Mouse (Mus musculus) kidney, embryonic 14.5 days (tissue): ENCODE data around the gene Fcgr4. TPM values are rescaled to one million over a fixed set of nuclear protein-coding genes. Genes with fewer than 3 reads are reported as not detected.

Experiments used
- ATAC-seq: fragments of 200-750 bp; cut with Nextera tagmentation; 2 replicates; pipeline ENCODE4 v1.8.0; 2017; ENCODE audit warnings: moderate number of reproducible peaks, mild to moderate bottlenecking, moderate TSS enrichment, moderate library complexity; ENCODE audit not compliant: low FRiP score, low TSS enrichment
- H3K27ac ChIP-seq: fragments of 300-500 bp; sonication (generic); 2 replicates; pipeline ENCODE4 v1.5.1; 2014; ENCODE audit warnings: low read depth, mild to moderate bottlenecking, low read length, moderate library complexity, mixed read lengths
- H3K27me3 ChIP-seq: fragments of 300-500 bp; sonication (generic); 2 replicates; pipeline ENCODE4 v1.6.1; 2014; ENCODE audit warnings: mild to moderate bottlenecking, low read length; ENCODE audit not compliant: control insufficient read depth, insufficient read depth
- H3K36me3 ChIP-seq: fragments of 300-500 bp; sonication (generic); 2 replicates; pipeline ENCODE4 v1.6.1; 2014; ENCODE audit warnings: low read length, mixed read lengths; ENCODE audit not compliant: control insufficient read depth, insufficient read depth
- H3K4me1 ChIP-seq: fragments of 300-500 bp; sonication (generic); 2 replicates; pipeline ENCODE4 v1.6.1; 2014; ENCODE audit warnings: low read length, mixed read lengths; ENCODE audit not compliant: control insufficient read depth, insufficient read depth
- H3K4me2 ChIP-seq: fragments of 300-500 bp; sonication (generic); replicated peaks from 2 replicates; pipeline ENCODE4 v1.6.1; 2014; ENCODE audit warnings: low read depth, mild to moderate bottlenecking, low read length
- H3K4me3 ChIP-seq: fragments of 300-500 bp; sonication (generic); 2 replicates; pipeline ENCODE4 v1.5.1; 2014; ENCODE audit warnings: mild to moderate bottlenecking, low read length
- H3K9ac ChIP-seq: fragments of 300-500 bp; sonication (generic); 2 replicates; pipeline ENCODE4 v1.6.1; 2014; ENCODE audit warnings: low read depth, mild to moderate bottlenecking, low read length, moderate library complexity
- H3K9me3 ChIP-seq: fragments of 300-500 bp; sonication (generic); 2 replicates; pipeline ENCODE4 v1.6.1; 2016; ENCODE audit warnings: low read length; ENCODE audit not compliant: control insufficient read depth
- WGBS: fragments of 180-500 bp; shearing (Covaris S2); extraction: QIAGEN DNeasy Blood & Tissue Kit; methylation state at CpG from one replicate; pipeline ENCODE4 v1.1.7; 2014; 5-methylcytosine and 5-hydroxymethylcytosine counted together
- polyA plus RNA-seq: library from polyadenylated mRNA; unstranded; fragments of >200 nt; fragmentation: Nextera tagmentation; extraction: Ambion mirVana; gene quantifications from 2 replicates; pipeline ENCODE4 v1.2.1, GENCODE M21; 2014

Gene Fcgr4
- polyA plus RNA-seq, 1 experiment from 2014 or later = 1.0 TPM

- H3K36me3 ChIP-seq = no peaks in the 10 kb centered on the region
- H3K4me2 ChIP-seq = peak overlapping the region; percentile 31
- H3K27me3 ChIP-seq = no peaks in the 10 kb centered on the region
- H3K4me1 ChIP-seq = no peaks in the 10 kb centered on the region
- 63% methylated on average over 21 of the region's 21 CpGs for WGBS
- no peak overlapping the region for H3K9ac ChIP-seq
- ATAC-seq = no peak
- H3K9me3 ChIP-seq = no peaks in the 10 kb centered on the region
- peak overlapping the region; percentile 1; the same call in 1 of the 2 replicates for H3K4me3 ChIP-seq
- no peak overlapping the region for H3K27ac ChIP-seq
Measured at GRCm38 (mm10) chr1:170997756-170998655, 20.7 kb upstream of the Fcgr4 start.

- Histone ChIP-seq H3K9ac (no peak overlapping the region), H3K9me3 (no peaks in the 10 kb centered on the region), H3K4me2 (no peak overlapping the region), H3K4me1 (no peaks in the 10 kb centered on the region), H3K27ac (no peak overlapping the region), H3K27me3 (no peaks in the 10 kb centered on the region), H3K36me3 (no peaks in the 10 kb centered on the region), H3K4me3 (no peak overlapping the region)
- no peak for ATAC-seq
Measured at GRCm38 (mm10) chr1:170999811-171000210, 18.9 kb upstream of the Fcgr4 start.

- 0 out of 2 replicates have a peak, but pooled peaks cover 3% of the 10 kb centered on the region for H3K9me3 ChIP-seq
- no peak overlapping the region for H3K9ac ChIP-seq
- H3K4me1 ChIP-seq = no peaks in the 10 kb centered on the region
- no peak overlapping the region for H3K4me2 ChIP-seq
- no peak overlapping the region for H3K4me3 ChIP-seq
- H3K27ac ChIP-seq = no peak overlapping the region
- H3K36me3 ChIP-seq = no peaks in the 10 kb centered on the region
- ATAC-seq = no peak
- H3K27me3 ChIP-seq = no peaks in the 10 kb centered on the region
- 72% methylated on average over 6 of the region's 6 CpGs for WGBS
Measured at GRCm38 (mm10) chr1:171005081-171005480, 13.6 kb upstream of the Fcgr4 start.

DNA sequence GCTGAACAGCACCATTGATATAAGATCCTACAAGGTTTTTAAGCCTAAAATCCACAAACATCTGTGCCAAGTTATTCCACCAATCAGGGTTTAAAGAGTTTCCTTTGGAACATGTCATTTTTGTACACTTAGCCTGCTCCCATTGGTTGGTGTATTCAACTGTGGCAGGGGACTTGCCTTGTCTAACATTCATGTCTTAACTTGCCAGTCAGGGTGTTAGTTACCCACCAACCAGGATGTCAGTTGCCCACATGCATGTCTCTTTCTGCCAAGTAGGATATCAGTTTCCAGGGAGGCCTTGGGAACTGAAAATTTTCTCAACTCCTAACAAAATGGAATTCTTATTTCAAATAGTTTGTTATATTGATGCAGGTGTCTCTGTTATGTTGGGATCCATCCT, 13.1 kb upstream of the Fcgr4 start:
- 0 out of 2 replicates have a peak, but pooled peaks cover 3% of the 10 kb centered on the region for H3K9me3 ChIP-seq
- H3K4me3 ChIP-seq = no peak overlapping the region
- no peak for ATAC-seq
- H3K36me3 ChIP-seq = no peaks in the 10 kb centered on the region
- no peak overlapping the region for H3K9ac ChIP-seq
- no peaks in the 10 kb centered on the region for H3K4me1 ChIP-seq
- H3K27ac ChIP-seq = no peak overlapping the region
- no peak overlapping the region for H3K4me2 ChIP-seq
- no peaks in the 10 kb centered on the region for H3K27me3 ChIP-seq

DNA sequence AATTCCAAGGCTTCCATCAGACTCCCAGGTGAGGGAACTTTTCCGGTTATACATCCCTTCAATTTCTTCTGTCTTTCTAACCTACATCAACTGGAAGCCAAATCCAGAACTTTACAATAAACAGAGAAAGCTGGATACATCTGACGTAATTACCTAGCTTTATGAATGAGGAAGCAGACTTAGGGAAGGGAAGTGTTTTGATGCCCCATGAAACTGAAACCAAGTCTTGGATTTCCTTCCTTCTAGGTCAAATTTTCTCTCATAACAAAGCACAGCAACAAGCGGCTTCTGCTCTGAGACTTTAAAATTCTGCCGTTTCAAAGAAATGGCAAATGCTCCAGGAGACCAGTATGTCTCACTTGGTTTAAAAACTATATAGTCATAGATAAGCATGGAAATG, 12.4 kb upstream of the Fcgr4 start:
- no peaks in the 10 kb centered on the region for H3K27me3 ChIP-seq
- H3K36me3 ChIP-seq = no peaks in the 10 kb centered on the region
- H3K9ac ChIP-seq = no peak overlapping the region
- no peak overlapping the region for H3K27ac ChIP-seq
- 85% methylated on average over 4 of the region's 4 CpGs for WGBS
- H3K9me3 ChIP-seq = 0 out of 2 replicates have a peak, but pooled peaks cover 3% of the 10 kb centered on the region
- no peaks in the 10 kb centered on the region for H3K4me1 ChIP-seq
- no peak overlapping the region for H3K4me3 ChIP-seq
- no peak overlapping the region for H3K4me2 ChIP-seq
- ATAC-seq = no peak

DNA sequence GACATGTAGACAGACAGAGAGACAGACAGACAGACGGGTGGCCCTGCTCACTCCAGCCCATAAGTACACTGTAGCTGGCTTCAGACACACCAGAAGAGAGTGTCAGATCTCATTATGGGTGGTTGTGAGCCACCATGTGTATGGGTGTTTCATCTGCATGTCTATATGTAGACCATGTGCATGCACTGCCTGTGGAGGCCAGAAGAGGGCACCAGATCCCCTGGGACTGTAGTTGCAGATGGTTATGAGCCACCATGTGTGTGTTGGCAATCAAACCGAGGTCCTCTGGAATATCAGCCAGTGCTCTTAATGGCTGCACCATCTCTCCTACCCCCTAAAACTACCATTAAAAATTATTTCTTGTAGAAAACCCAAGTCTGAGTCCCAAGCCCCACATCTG, 11.8 kb upstream of the Fcgr4 start:
- Histone ChIP-seq H3K27ac (no peak overlapping the region), H3K4me3 (no peak overlapping the region), H3K4me2 (no peak overlapping the region), H3K9me3 (0 out of 2 replicates have a peak, but pooled peaks cover 3% of the 10 kb centered on the region), H3K9ac (no peak overlapping the region), H3K4me1 (no peaks in the 10 kb centered on the region), H3K36me3 (no peaks in the 10 kb centered on the region), H3K27me3 (no peaks in the 10 kb centered on the region)
- 91% methylated on average over 2 of the region's 2 CpGs for WGBS
- ATAC-seq = no peak

DNA sequence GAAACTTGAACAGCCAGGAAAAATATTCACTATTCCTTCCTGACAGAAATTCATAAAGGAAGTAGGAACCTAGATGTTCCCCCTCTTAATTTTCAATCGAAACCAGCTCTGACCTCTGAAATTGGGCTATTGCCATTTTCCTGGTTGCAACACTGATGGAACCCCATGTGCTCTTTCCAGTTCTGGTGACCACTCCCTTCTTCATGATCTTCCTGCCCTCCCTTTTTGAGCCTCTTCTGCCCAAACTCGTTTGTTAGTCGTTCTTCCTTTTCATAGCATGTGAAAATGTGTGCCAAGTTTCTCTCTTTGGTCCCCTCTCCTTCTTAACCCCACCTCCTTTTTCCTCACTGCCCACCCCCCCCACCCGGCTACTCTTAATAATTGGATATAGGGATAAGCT, 7.0 kb upstream of the Fcgr4 start:
- no peak overlapping the region for H3K9ac ChIP-seq
- no peaks in the 10 kb centered on the region for H3K36me3 ChIP-seq
- no peak overlapping the region for H3K4me3 ChIP-seq
- H3K4me2 ChIP-seq = no peak overlapping the region
- H3K27ac ChIP-seq = no peak overlapping the region
- 81% methylated on average over 4 of the region's 4 CpGs for WGBS
- no peak for ATAC-seq
- no peaks in the 10 kb centered on the region for H3K4me1 ChIP-seq
- H3K9me3 ChIP-seq = 0 out of 2 replicates have a peak, but pooled peaks cover 3% of the 10 kb centered on the region
- H3K27me3 ChIP-seq = no peaks in the 10 kb centered on the region

- Histone ChIP-seq H3K4me3 (no peak overlapping the region), H3K27ac (no peak overlapping the region), H3K9me3 (no peaks in the 10 kb centered on the region), H3K27me3 (no peaks in the 10 kb centered on the region), H3K36me3 (no peaks in the 10 kb centered on the region), H3K4me2 (no peak overlapping the region), H3K9ac (no peak overlapping the region), H3K4me1 (no peaks in the 10 kb centered on the region)
- WGBS = 88% methylated on average over 6 of the region's 6 CpGs
- no peak for ATAC-seq
Measured at GRCm38 (mm10) chr1:171016676-171017356, 1.9 kb upstream of the Fcgr4 start.
